Mouse (Mus musculus): ENCODE measurements around the gene Rgs2. TPM values are rescaled to one million over a fixed set of nuclear protein-coding genes. Genes with fewer than 3 reads are reported as not detected.

The Rgs2 gene
- polyA plus RNA-seq, 1 experiment: not detected

DNA sequence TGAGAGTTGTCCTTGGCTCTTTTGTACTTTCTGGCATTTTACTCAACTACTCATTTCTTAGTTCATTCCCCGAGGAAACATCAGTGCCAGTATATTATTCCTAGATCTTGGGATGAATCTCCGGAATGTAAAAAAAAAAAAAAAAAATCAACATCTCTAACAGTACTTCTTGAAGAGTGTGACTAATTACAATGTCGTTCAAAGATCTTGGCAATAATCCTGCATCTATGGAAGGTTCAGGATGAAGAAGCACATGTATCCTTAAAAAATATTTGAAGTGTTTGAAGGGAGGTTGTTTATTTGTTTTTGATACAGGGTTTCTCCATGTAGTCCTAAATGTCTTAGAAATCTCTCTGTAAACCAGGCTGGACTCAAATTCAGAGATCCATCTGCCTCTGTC lies 41.7 kb downstream of the Rgs2 start:
- no peak overlapping the region for H3K27ac ChIP-seq (ENCODE audit: insufficient read depth, low read depth, low read length)
- H3K4me1 ChIP-seq (ENCODE audit: control insufficient read depth, insufficient read depth, low read length): no peaks in the 10 kb centered on the region
- TF ChIP-seq CTCF (IDR thresholded peaks at IDR 0.05; ENCODE audit: insufficient read depth, low read depth, low read length) (no peak), POLR2A (IDR thresholded peaks at IDR 0.05; ENCODE audit: insufficient read depth, low read depth, low read length) (no peak)
- H3K4me3 ChIP-seq (ENCODE audit: insufficient read depth, low read depth, low read length): no peak overlapping the region
- WGBS: 73% methylated on average over 3 of the region's 3 CpGs

DNA sequence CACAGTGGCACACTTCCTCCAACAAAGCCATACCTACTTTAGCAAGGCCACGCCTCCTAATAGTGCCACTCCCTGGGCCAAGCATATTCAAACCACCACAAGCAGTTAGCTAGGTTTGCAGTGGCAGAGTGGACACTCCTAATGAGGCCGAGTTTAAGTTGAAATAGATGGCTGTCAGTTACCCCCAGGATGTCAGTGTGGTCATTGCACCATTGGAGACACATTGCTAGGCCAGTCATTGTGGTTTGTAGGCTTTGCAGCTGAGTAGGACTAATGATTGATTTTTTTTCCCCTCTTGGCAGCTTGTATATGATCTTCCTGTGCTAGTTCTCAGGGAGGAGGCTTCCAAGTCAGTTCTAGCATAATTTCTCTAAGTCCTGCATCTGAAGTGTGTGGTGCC lies 43.6 kb downstream of the Rgs2 start:
- 88% methylated on average over 2 of the region's 2 CpGs for WGBS
- H3K27ac ChIP-seq (ENCODE audit: insufficient read depth, low read depth, low read length): no peak overlapping the region
- TF ChIP-seq CTCF (IDR thresholded peaks at IDR 0.05; ENCODE audit: insufficient read depth, low read depth, low read length) (no peak), POLR2A (IDR thresholded peaks at IDR 0.05; ENCODE audit: insufficient read depth, low read depth, low read length) (no peak)
- H3K4me1 ChIP-seq (ENCODE audit: control insufficient read depth, insufficient read depth, low read length): no peaks in the 10 kb centered on the region
- no peak overlapping the region for H3K4me3 ChIP-seq (ENCODE audit: insufficient read depth, low read depth, low read length)

DNA sequence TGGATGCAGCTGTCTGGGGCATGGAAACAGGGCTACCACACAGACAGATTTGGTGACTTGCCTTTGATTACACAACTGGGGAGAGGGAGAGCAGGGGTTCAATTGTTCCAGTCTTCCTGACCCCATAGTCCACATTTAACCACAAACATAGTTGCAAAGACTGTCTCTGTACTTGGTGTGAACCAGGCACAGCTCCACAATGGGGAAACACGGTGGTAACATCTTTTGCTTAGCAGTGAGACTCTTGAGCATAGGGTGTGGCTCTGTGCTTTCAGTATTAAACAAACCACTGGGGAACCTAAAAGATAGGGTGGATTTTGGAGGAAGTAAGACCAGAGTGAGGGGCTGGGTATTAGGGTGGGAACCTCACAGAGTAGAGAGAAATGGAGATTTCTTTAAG lies 47.9 kb downstream of the Rgs2 start:
- 76% methylated on average over 1 of the region's 1 CpGs for WGBS
- H3K27ac ChIP-seq (ENCODE audit: insufficient read depth, low read depth, low read length): no peak overlapping the region
- H3K4me1 ChIP-seq (ENCODE audit: control insufficient read depth, insufficient read depth, low read length): no peaks in the 10 kb centered on the region
- H3K4me3 ChIP-seq (ENCODE audit: insufficient read depth, low read depth, low read length): no peak overlapping the region
- TF ChIP-seq CTCF (IDR thresholded peaks at IDR 0.05; ENCODE audit: insufficient read depth, low read depth, low read length): no peak
- no peak for TF ChIP-seq POLR2A (IDR thresholded peaks at IDR 0.05; ENCODE audit: insufficient read depth, low read depth, low read length)

GRCm38 (mm10) chr1:143952841-143953240 lies 51.1 kb downstream of the Rgs2 start:
- WGBS: 93% methylated on average over 2 of the region's 2 CpGs
- Histone ChIP-seq H3K4me3 (ENCODE audit: insufficient read depth, low read depth, low read length) (no peak overlapping the region), H3K4me1 (ENCODE audit: control insufficient read depth, insufficient read depth, low read length) (no peaks in the 10 kb centered on the region), H3K27ac (ENCODE audit: insufficient read depth, low read depth, low read length) (no peak overlapping the region)
- TF ChIP-seq CTCF (IDR thresholded peaks at IDR 0.05; ENCODE audit: insufficient read depth, low read depth, low read length) (no peak), POLR2A (IDR thresholded peaks at IDR 0.05; ENCODE audit: insufficient read depth, low read depth, low read length) (no peak)

Other genes with a start within 250 kb of the Rgs2 start
- not detected in 2 replicates for gene Trove2, start 227.1 kb downstream of the Rgs2 start, polyA plus RNA-seq (2012; ENCODE audit: insufficient read depth, insufficient read length, low replicate concordance, missing spikeins)
- not detected in 2 replicates for gene Uchl5, start 226.9 kb downstream of the Rgs2 start, polyA plus RNA-seq (2012; ENCODE audit: insufficient read depth, insufficient read length, low replicate concordance, missing spikeins)
- not detected in 2 replicates for gene Rgs13, start 173.2 kb upstream of the Rgs2 start, polyA plus RNA-seq (2012; ENCODE audit: insufficient read depth, insufficient read length, low replicate concordance, missing spikeins)
- gene Rgs1, start 245.1 kb upstream of the Rgs2 start, polyA plus RNA-seq (2012; ENCODE audit: insufficient read depth, insufficient read length, low replicate concordance, missing spikeins): not detected in 2 replicates